Mouse (Mus musculus): ENCODE results near the gene Olfr1151. TPM values are rescaled to one million over a fixed set of nuclear protein-coding genes. Genes with fewer than 3 reads are reported as not detected.

Gene Olfr1151
- not detected for polyA plus RNA-seq (2014; fragmentation: Illumina TruSeq; extraction: RNeasy Lipid Tissue Mini Kit (QIAGEN cat#74804); ENCODE audit: low replicate concordance)

DNA sequence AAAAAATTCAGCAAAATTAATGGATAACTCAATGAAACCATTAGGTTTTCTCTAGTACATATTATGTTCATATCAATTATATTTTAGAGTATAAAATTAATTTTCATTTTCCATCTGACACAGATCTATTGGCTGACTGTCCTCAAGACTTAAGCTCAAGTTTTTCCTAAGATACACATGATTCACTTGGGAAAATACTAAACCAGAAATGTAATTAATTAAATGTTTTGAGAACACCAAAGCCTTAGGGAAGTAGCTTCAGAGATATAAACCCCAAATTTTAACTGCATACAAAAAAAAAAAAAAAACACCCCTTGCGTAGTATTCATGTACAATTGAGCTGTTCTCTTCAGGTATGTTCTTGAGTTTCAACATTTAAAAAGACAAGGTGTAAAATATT is at the start of gene Olfr1151:
Gene Olfr1151, plus strand, starts transcription at position 301 of the 400 bp plus-strand sequence.

DNA sequence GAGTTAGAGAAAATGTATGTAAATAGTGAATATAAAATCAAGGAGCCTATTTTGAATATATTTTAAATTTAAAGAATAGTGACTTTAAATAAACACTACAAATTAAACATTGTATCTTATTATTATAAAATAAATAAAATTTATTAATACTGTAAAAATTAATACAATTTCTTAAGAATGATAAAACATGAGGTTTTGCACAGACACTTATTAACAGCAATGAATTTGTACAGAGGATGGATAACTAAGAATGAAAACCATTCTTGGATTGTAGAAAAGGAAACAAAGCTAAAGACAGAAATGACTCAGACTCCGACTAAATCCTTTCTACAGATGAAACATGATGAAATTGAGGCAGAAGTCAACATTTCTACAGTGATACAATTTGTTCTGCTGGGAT is 46.1 kb upstream of the Olfr1151 start, which contains the start of gene Olfr1145:
Gene Olfr1145, plus strand, starts transcription at position 301 of the 400 bp plus-strand sequence.

DNA sequence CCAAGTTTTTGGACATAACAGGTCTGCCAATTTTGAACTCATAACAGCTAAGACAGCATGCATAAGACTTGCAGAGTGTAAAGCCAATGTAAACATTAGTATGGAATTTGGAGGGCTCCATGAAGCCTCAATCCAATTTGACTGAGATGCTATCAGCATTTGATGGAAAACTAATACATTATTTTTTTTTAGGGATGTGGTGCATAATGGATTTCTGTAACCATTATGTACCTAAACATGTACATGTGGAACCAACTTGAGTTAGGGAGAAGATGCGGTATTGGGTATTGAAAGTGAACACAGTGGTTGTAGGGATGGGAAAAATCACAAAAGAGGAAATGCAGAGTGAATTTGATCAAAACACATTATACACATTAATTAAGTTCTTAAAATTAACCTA is 25.4 kb upstream of the Olfr1151 start, which contains the start of gene Olfr1148:
Gene Olfr1148, plus strand, starts transcription at position 301 of the 400 bp plus-strand sequence.

DNA sequence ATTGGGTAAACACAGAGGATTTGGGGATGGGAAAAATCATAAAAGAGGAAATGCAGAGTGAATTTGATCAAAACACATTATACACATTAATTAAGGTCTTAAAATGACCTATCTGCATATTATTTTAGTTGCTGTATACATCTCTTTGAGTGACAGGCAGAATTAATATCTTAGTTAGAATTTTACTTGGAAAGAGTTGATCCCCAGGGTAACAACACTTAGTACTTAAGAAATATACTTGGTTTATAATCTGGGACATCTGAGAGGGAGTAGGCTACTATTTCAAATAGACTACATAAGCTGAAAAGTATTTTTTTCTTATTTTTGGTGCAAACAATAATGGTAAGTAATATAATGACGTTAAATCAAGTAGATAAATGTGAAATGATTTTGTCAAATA is 12.0 kb upstream of the Olfr1151 start, which contains the start of gene Olfr1150-ps1:
Gene Olfr1150-ps1, plus strand, starts transcription at position 301 of the 400 bp plus-strand sequence.

GRCm38 (mm10) chr2:87866192-87866591 is 10.5 kb downstream of the Olfr1151 start, which contains the start of gene Olfr1152:
Gene Olfr1152 (plus strand): TSS chr2:87866492.

DNA sequence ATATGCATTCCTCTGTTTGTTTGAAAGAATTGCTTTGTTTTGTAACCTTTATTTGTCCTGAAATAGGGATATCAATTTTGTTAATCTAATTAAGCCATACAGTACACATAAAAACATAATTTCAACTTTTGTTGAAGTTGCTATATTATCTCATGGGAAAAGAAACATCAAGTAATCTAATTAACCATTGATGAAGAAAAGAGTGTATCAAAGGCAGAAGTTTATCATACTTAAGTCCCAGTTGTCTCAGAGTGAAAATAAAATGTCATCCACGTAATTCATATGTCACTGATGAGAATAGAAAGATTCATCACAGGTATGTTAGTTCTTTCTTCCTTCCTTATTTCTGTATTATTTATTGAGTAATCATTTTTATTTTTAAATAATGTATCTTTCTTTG is 39.0 kb downstream of the Olfr1151 start, which contains the start of gene Olfr1153:
Gene Olfr1153, plus strand, starts transcription at position 301 of the 400 bp plus-strand sequence.

GRCm38 (mm10) chr2:87905066-87905465 is 49.4 kb downstream of the Olfr1151 start, which contains the start of gene Olfr1154:
Gene Olfr1154 (minus strand): TSS chr2:87905166.

Other genes starting within 250 kb of the Olfr1151 start
- gene Olfr1130, start 249.7 kb upstream of the Olfr1151 start, polyA plus RNA-seq (2014; fragmentation: Illumina TruSeq; extraction: RNeasy Lipid Tissue Mini Kit (QIAGEN cat#74804); ENCODE audit: low replicate concordance) = not detected
- not detected for gene Olfr1131, start 228.8 kb upstream of the Olfr1151 start, polyA plus RNA-seq (2014; fragmentation: Illumina TruSeq; extraction: RNeasy Lipid Tissue Mini Kit (QIAGEN cat#74804); ENCODE audit: low replicate concordance)
- not detected for gene Olfr1132, start 218.3 kb upstream of the Olfr1151 start, polyA plus RNA-seq (2014; fragmentation: Illumina TruSeq; extraction: RNeasy Lipid Tissue Mini Kit (QIAGEN cat#74804); ENCODE audit: low replicate concordance)
- gene Olfr1133, start 208.5 kb upstream of the Olfr1151 start, polyA plus RNA-seq (2014; fragmentation: Illumina TruSeq; extraction: RNeasy Lipid Tissue Mini Kit (QIAGEN cat#74804); ENCODE audit: low replicate concordance) = not detected
- not detected for gene Olfr1134, start 197.4 kb upstream of the Olfr1151 start, polyA plus RNA-seq (2014; fragmentation: Illumina TruSeq; extraction: RNeasy Lipid Tissue Mini Kit (QIAGEN cat#74804); ENCODE audit: low replicate concordance)
- gene Olfr1135, start 182.2 kb upstream of the Olfr1151 start, polyA plus RNA-seq (2014; fragmentation: Illumina TruSeq; extraction: RNeasy Lipid Tissue Mini Kit (QIAGEN cat#74804); ENCODE audit: low replicate concordance) = not detected
- gene Olfr1136, start 161.9 kb upstream of the Olfr1151 start, polyA plus RNA-seq (2014; fragmentation: Illumina TruSeq; extraction: RNeasy Lipid Tissue Mini Kit (QIAGEN cat#74804); ENCODE audit: low replicate concordance) = not detected
- not detected for gene Olfr1137, start 142.7 kb upstream of the Olfr1151 start, polyA plus RNA-seq (2014; fragmentation: Illumina TruSeq; extraction: RNeasy Lipid Tissue Mini Kit (QIAGEN cat#74804); ENCODE audit: low replicate concordance)
- gene Olfr1138, start 115.9 kb upstream of the Olfr1151 start, polyA plus RNA-seq (2014; fragmentation: Illumina TruSeq; extraction: RNeasy Lipid Tissue Mini Kit (QIAGEN cat#74804); ENCODE audit: low replicate concordance) = not detected
- gene Olfr1140, start 112.1 kb upstream of the Olfr1151 start, polyA plus RNA-seq (2014; fragmentation: Illumina TruSeq; extraction: RNeasy Lipid Tissue Mini Kit (QIAGEN cat#74804); ENCODE audit: low replicate concordance) = not detected
- gene Olfr1141, start 101.9 kb upstream of the Olfr1151 start, polyA plus RNA-seq (2014; fragmentation: Illumina TruSeq; extraction: RNeasy Lipid Tissue Mini Kit (QIAGEN cat#74804); ENCODE audit: low replicate concordance) = not detected
- gene Olfr152, start 76.4 kb upstream of the Olfr1151 start, polyA plus RNA-seq (2014; fragmentation: Illumina TruSeq; extraction: RNeasy Lipid Tissue Mini Kit (QIAGEN cat#74804); ENCODE audit: low replicate concordance) = not detected
- gene Olfr1143, start 55.3 kb upstream of the Olfr1151 start, polyA plus RNA-seq (2014; fragmentation: Illumina TruSeq; extraction: RNeasy Lipid Tissue Mini Kit (QIAGEN cat#74804); ENCODE audit: low replicate concordance) = not detected
- gene Olfr1145, start 46.0 kb upstream of the Olfr1151 start, polyA plus RNA-seq (2014; fragmentation: Illumina TruSeq; extraction: RNeasy Lipid Tissue Mini Kit (QIAGEN cat#74804); ENCODE audit: low replicate concordance) = not detected
- gene Olfr1148, start 25.3 kb upstream of the Olfr1151 start, polyA plus RNA-seq (2014; fragmentation: Illumina TruSeq; extraction: RNeasy Lipid Tissue Mini Kit (QIAGEN cat#74804); ENCODE audit: low replicate concordance) = not detected
- not detected for gene Olfr1150-ps1, start 11.9 kb upstream of the Olfr1151 start, polyA plus RNA-seq (2014; fragmentation: Illumina TruSeq; extraction: RNeasy Lipid Tissue Mini Kit (QIAGEN cat#74804); ENCODE audit: low replicate concordance)
- gene Olfr1152, start 10.6 kb downstream of the Olfr1151 start, polyA plus RNA-seq (2014; fragmentation: Illumina TruSeq; extraction: RNeasy Lipid Tissue Mini Kit (QIAGEN cat#74804); ENCODE audit: low replicate concordance) = not detected
- gene Olfr1153, start 39.1 kb downstream of the Olfr1151 start, polyA plus RNA-seq (2014; fragmentation: Illumina TruSeq; extraction: RNeasy Lipid Tissue Mini Kit (QIAGEN cat#74804); ENCODE audit: low replicate concordance) = not detected
- not detected for gene Olfr1154, start 49.3 kb downstream of the Olfr1151 start, polyA plus RNA-seq (2014; fragmentation: Illumina TruSeq; extraction: RNeasy Lipid Tissue Mini Kit (QIAGEN cat#74804); ENCODE audit: low replicate concordance)
- not detected for gene Olfr1155, start 89.3 kb downstream of the Olfr1151 start, polyA plus RNA-seq (2014; fragmentation: Illumina TruSeq; extraction: RNeasy Lipid Tissue Mini Kit (QIAGEN cat#74804); ENCODE audit: low replicate concordance)
- not detected for gene Olfr1156, start 97.2 kb downstream of the Olfr1151 start, polyA plus RNA-seq (2014; fragmentation: Illumina TruSeq; extraction: RNeasy Lipid Tissue Mini Kit (QIAGEN cat#74804); ENCODE audit: low replicate concordance)
- not detected for gene Olfr1157, start 112.4 kb downstream of the Olfr1151 start, polyA plus RNA-seq (2014; fragmentation: Illumina TruSeq; extraction: RNeasy Lipid Tissue Mini Kit (QIAGEN cat#74804); ENCODE audit: low replicate concordance)
- not detected for gene Olfr74, start 118.8 kb downstream of the Olfr1151 start, polyA plus RNA-seq (2014; fragmentation: Illumina TruSeq; extraction: RNeasy Lipid Tissue Mini Kit (QIAGEN cat#74804); ENCODE audit: low replicate concordance)
- not detected for gene Olfr1158, start 134.3 kb downstream of the Olfr1151 start, polyA plus RNA-seq (2014; fragmentation: Illumina TruSeq; extraction: RNeasy Lipid Tissue Mini Kit (QIAGEN cat#74804); ENCODE audit: low replicate concordance)
- not detected for gene Olfr1160, start 152.4 kb downstream of the Olfr1151 start, polyA plus RNA-seq (2014; fragmentation: Illumina TruSeq; extraction: RNeasy Lipid Tissue Mini Kit (QIAGEN cat#74804); ENCODE audit: low replicate concordance)
- not detected for gene Olfr1161, start 166.9 kb downstream of the Olfr1151 start, polyA plus RNA-seq (2014; fragmentation: Illumina TruSeq; extraction: RNeasy Lipid Tissue Mini Kit (QIAGEN cat#74804); ENCODE audit: low replicate concordance)
- gene Olfr73, start 181.8 kb downstream of the Olfr1151 start, polyA plus RNA-seq (2014; fragmentation: Illumina TruSeq; extraction: RNeasy Lipid Tissue Mini Kit (QIAGEN cat#74804); ENCODE audit: low replicate concordance) = not detected
- gene Olfr1162, start 195.3 kb downstream of the Olfr1151 start, polyA plus RNA-seq (2014; fragmentation: Illumina TruSeq; extraction: RNeasy Lipid Tissue Mini Kit (QIAGEN cat#74804); ENCODE audit: low replicate concordance) = not detected
- not detected for gene Olfr1163, start 216.0 kb downstream of the Olfr1151 start, polyA plus RNA-seq (2014; fragmentation: Illumina TruSeq; extraction: RNeasy Lipid Tissue Mini Kit (QIAGEN cat#74804); ENCODE audit: low replicate concordance)
- not detected for gene Olfr1164, start 238.1 kb downstream of the Olfr1151 start, polyA plus RNA-seq (2014; fragmentation: Illumina TruSeq; extraction: RNeasy Lipid Tissue Mini Kit (QIAGEN cat#74804); ENCODE audit: low replicate concordance)